Mouse (Mus musculus) gastrocnemius, adult 2 months (tissue): ENCODE measurements at regions not wholly inside any gene's neighbourhood (a gene's known extent, or its start where the extent isn't known, plus 50 kb on each side); places are given as distances from the start of the nearest gene placed in this dataset.
"Not testable (repeated sequence)": the region's sequence is repeated elsewhere in the genome, so short reads cannot be mapped to it uniquely, and the experiment has no call there.

Source experiments
- DNase-seq: peaks from one replicate; pipeline ENCODE4 v3.0.0; 2022
- H3K27ac ChIP-seq: fragments of 200-600 bp; 2 replicates; pipeline ENCODE4 v1.8.1; 2022; ENCODE audit warnings: mild to moderate bottlenecking
- H3K4me3 ChIP-seq: fragments of 200-600 bp; 2 replicates; pipeline ENCODE4 v1.8.1; 2022; ENCODE audit warnings: mild to moderate bottlenecking, moderate library complexity
- CTCF ChIP-seq: fragments of 200-600 bp; IDR thresholded peaks from 2 replicates; pipeline ENCODE4 v1.8.1; 2022; ENCODE audit warnings: antibody characterized with exemption, mild to moderate bottlenecking, moderate library complexity
- intact Hi-C: fragments of 180-260 bp; cut with DNase I; formaldehyde crosslinking; loops from one replicate; pipeline ENCODE4 v1.15.1; 2025

DNA sequence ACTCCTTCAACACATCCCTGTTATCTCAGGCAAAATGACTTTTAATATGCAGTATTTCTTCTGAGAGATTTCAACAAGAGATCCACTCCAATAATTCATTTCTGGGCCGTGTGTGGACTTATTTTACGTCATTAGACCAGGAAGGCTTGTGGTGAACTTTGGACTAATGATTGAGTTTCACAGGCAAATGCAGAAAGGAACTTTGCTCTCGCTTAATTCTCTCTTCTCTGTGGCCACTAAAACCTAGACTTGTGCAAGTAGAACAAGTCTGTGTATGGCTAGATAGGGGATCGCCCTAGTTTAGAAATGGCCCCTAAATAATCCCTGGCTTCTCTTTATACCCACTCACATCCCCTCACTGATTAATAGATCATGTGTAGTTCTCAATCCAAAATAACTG, 50.6 kb upstream of the Ppp1r12a start:
- no peak overlapping the region for H3K4me3 ChIP-seq
- no peak for TF ChIP-seq CTCF
- no peak overlapping the region for H3K27ac ChIP-seq
- no peak for DNase-seq
- intact Hi-C loops = no loop called here

GRCm38 (mm10) chr10:108110891-108111290, 51.1 kb upstream of the Ppp1r12a start:
- intact Hi-C loops = no loop called here
- DNase-seq = no peak
- no peak for TF ChIP-seq CTCF
- Histone ChIP-seq H3K4me3 (no peak overlapping the region), H3K27ac (no peak overlapping the region)

DNA sequence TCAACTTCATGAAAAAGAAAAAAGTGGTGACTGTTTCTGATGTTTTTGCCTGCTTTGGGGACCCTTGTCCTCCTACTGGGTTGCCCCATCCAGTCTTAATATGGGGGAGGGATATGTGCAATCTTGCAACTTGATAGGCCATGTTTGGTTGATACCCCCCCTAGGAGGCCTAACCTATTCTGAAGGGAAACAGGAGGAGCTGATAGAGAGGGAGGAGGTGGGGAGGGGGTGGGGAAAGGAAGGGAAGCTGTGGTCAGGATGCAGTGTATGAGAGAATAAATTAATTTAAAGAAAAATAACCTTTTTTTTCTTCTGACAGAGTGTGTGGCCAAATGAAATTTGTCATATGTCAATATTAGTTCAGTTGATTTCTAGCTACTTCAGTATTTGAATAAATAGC, 51.8 kb upstream of the Ppp1r12a start:
- Histone ChIP-seq H3K27ac (no peak overlapping the region), H3K4me3 (no peak overlapping the region)
- TF ChIP-seq CTCF = no peak
- intact Hi-C loops = no loop called here
- DNase-seq = no peak

DNA sequence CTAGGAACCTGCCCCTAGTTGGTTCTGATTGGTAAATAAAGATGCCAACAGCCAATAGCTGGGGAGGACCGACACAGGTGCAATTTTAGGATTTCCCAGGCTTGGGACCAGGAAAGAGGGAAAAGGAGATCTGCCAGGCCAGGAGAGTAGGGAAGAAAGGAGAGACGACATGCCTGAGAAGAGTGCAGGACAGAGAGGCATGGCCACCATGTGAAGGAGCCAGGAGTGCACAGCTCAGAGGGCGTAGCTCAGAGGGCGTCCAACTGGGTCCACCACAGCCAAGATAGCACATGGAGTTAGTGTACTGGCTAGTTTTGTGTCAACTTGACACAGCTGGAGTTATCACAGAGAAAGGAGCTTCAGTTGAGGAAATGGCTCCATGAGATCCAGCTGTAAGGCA, 53.5 kb upstream of the Ppp1r12a start:
- intact Hi-C loops, H3K4me3 ChIP-seq, H3K27ac ChIP-seq, DNase-seq: not testable (repeated sequence)

DNA sequence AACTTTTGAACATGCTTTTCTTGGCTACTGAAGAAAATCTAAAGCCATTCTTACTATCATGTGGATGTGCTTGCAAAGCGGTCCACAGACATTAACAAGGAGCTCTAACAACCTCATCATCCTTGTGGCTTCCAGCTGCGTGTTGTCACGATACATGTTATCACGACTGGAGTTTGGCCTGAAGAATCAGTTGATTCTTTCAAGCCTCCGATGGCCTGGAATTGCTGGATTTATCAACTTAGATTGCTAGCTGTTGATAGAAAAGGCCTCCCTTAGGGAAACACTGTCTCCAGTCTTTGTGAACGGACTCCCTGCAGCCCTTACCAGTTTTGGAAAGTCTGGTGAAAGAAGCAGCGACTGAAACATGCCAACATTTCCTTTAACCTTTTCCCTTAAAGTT, 60.5 kb upstream of the Ppp1r12a start:
- DNase-seq = no peak
- Histone ChIP-seq H3K4me3 (no peak overlapping the region), H3K27ac (no peak overlapping the region)
- intact Hi-C loops = no loop called here
- no peak for TF ChIP-seq CTCF

GRCm38 (mm10) chr10:108093043-108093442, 69.0 kb upstream of the Ppp1r12a start:
- no peak overlapping the region for H3K27ac ChIP-seq
- H3K4me3 ChIP-seq = no peak overlapping the region
- TF ChIP-seq CTCF = no peak
- DNase-seq = no peak
- intact Hi-C loops = no loop called here

DNA sequence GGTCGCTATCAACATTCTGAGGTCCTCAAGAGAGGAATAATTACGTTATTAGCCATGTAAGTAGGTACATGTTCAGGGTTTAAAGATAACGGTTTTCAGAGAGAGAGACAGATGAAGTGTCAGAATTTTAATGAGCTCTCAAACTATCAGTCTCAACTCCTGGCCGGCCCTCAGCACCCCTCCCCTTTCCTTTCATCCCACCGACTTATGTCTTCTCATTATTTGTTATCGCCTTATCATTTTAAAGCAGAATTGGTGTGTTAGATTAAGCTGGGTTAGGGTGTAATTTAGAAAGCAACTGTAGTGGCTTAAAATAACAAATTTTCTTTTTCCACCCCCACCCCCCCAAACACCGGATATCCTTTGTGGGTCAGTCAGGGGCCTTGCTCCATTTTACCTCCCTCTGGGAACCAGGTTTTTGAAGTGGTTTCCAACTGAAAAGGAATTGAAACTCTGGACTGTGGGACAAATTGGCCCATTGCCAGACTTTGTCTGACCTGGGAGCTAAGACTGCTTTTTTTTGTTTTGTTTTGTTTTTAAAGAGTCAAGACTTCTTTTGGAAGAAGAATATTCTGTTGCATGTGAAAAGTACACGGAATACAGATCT, 72.5 kb upstream of the Ppp1r12a start:
- H3K27ac ChIP-seq = peak overlapping the region; percentile 82
- no peak for TF ChIP-seq CTCF
- H3K4me3 ChIP-seq = peak overlapping the region; percentile 39
- intact Hi-C loops = loop anchor here (1.0 kb wide), 1 partner anchor 157 kb away; no protein-coding TSS in a partner anchor
- DNase-seq = peak; percentile 45

DNA sequence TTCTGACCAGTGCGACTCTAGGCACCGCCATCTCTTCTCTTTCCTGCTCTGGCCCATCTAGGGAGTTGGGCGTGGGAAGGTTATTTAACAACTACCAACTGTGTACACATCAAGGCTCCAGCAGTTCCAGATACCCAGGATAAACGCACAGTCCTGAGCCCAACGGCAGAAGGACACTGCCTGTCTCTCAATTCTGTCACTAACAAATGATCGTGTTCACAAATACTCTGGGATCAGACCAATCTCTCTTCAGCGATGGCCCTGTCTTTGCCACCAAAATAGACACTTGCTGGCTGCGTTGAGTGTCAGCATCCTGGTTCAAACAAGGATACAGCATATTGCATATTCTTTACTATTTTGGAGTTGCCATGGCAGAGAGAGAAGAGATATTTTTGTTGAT, 73.1 kb upstream of the Ppp1r12a start:
- Histone ChIP-seq H3K4me3 (peak overlapping the region; percentile 39), H3K27ac (peak overlapping the region; percentile 82)
- no peak for DNase-seq
- no peak for TF ChIP-seq CTCF
- intact Hi-C loops = loop anchor here (1.0 kb wide), 1 partner anchor 157 kb away; no protein-coding TSS in a partner anchor

- no peak for DNase-seq
- intact Hi-C loops = no loop called here
- H3K4me3 ChIP-seq = peak overlapping the region; percentile 39
- peak overlapping the region; percentile 82 for H3K27ac ChIP-seq
- TF ChIP-seq CTCF = no peak
Measured at GRCm38 (mm10) chr10:108088209-108088608, 73.8 kb upstream of the Ppp1r12a start.

DNA sequence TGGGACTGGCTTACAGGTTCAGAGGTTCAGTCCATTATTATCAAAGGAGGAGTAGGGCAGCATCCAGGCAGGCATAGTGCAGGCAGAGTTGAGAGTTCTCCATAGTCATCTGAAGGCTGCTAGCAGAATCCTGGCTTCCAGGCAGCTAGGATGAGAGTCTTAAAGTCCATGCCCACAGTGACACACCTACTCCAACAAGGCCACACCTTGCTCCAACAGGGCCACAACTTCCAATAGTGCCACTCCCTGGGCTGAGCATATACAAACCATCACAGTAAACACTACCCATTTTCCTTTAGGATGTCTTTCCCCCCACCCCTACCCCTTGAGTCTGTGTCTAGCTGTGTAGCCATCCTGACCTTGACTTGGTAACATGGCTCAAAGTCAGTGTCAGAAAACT, 78.8 kb upstream of the Ppp1r12a start:
- H3K27ac ChIP-seq = no peak overlapping the region
- DNase-seq = no peak
- intact Hi-C loops = no loop called here
- H3K4me3 ChIP-seq = no peak overlapping the region
- TF ChIP-seq CTCF = no peak

GRCm38 (mm10) chr10:108075144-108075543, 86.8 kb upstream of the Ppp1r12a start:
- DNase-seq = no peak
- H3K27ac ChIP-seq = peak overlapping the region; percentile 72
- intact Hi-C loops = no loop called here
- peak overlapping the region; percentile 29; the same call in 1 of the 2 replicates for H3K4me3 ChIP-seq
- TF ChIP-seq CTCF = no peak

DNA sequence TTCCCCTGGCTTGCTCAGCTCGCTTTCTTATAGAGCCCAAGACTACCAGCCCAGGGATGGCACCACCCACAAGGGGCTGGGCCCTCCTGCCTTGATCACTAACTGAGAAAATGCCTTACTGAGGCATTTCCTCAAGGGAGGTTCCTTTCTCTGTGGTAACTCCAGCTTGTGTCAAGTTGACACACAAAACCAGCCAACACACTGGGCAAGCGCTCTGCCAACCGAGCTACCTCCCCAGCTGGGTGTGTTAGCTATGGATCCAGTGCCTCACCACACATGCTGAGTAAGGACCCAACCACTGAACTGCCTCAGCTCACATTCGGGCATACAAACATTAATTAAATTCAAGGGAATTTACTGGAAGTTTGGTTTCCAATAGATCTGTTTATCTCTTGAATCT, 88.2 kb upstream of the Ppp1r12a start:
- intact Hi-C loops = no loop called here

GRCm38 (mm10) chr10:108072211-108072610, 89.8 kb upstream of the Ppp1r12a start:
- Histone ChIP-seq H3K27ac (no peak overlapping the region), H3K4me3 (no peak overlapping the region)
- no peak for DNase-seq
- intact Hi-C loops = no loop called here
- TF ChIP-seq CTCF = no peak

More for the DNA sequence above, 88.2 kb upstream of the Ppp1r12a start:
- Histone ChIP-seq H3K4me3 (no peak overlapping the region), H3K27ac (0 out of 2 replicates have a peak overlapping the region, but pooled peaks have one; percentile 28)
- no peak for TF ChIP-seq CTCF
- DNase-seq = no peak

DNA sequence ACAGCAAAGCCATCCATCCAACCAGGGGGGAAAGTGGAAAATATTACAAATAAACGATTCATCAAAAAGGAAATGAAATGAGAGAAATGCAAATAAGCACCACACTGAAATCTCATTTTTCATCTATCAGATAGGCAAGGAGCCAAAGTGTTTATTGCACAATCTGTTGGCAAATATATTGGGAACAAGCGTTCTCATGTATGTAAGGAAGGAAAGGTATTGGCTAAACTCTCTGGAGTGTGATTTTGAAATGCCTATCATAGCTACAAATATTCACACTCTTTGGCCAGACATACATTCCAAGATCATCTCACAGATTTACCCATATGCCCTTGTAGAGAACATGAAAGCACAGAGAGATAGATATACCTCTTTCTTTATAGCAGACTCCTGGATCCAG, 90.6 kb upstream of the Ppp1r12a start:
- intact Hi-C loops = no loop called here
- Histone ChIP-seq H3K4me3 (no peak overlapping the region), H3K27ac (no peak overlapping the region)
- DNase-seq = no peak
- TF ChIP-seq CTCF = no peak
